Mouse (Mus musculus): Measurements from ENCODE around the gene Slc22a4.

- TF ChIP-seq USF1 (IDR thresholded peaks at IDR 0.05; ENCODE audit: low read depth): no peak
- no peak for TF ChIP-seq CTCF (IDR thresholded peaks at IDR 0.05; ENCODE audit: control insufficient read depth, insufficient read depth, insufficient read length)
- TF ChIP-seq MAX (IDR thresholded peaks at IDR 0.05): no peak
Measured at GRCm38 (mm10) chr11:54007717-54008116, 20.2 kb downstream of the Slc22a4 start.

Data from C2C12 (cell line).